Mouse (Mus musculus): Measurements from ENCODE around the gene Zfp704. TPM values are rescaled to one million over a fixed set of nuclear protein-coding genes. Genes with fewer than 3 reads are reported as not detected.

Gene Zfp704
- polyA plus RNA-seq (2014; fragmentation: Illumina TruSeq; extraction: RNeasy Lipid Tissue Mini Kit (QIAGEN cat#74804); ENCODE audit: low replicate concordance), result 4.0 TPM

DNA sequence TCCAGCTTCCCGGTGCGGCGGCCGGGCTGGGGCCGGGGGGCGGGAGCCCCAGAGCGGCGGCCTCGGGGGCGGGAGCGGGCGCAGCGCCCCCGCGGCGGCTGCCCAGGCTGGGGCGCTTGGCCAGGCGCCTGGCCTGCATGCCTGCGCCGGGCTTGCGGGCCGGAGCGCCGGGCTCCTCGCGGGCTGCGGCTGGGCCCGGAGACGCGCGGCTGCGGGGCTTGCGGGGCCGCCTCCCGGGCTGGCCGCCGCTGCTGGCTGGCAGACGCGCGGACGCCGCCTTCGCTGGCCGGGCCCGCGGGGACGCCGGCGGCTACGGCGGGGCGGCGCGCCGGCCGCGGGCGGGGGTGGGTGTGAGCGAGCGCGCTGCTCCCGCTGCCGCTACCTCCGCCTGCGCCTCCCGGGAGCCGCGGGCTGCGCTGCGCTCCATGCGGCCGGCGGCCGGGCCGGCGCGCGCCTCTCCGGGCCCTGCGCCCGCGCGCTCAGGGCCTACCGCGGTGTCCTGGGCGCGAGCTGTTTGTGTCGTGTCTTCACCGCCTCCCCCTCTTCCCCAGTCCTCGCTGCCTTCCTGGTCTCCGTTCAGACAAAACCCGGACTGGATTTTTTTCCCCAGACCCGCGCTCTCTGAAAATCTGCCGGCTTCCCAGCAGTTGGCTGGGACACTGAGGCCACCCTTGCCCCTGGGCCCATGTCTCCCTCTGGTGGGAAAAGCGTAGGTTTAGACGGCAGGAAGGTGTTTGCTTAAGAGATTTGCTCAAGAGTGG is at the start of gene Zfp704:
Zfp704 (minus strand) TSS at position 505 of the 761 bp plus-strand sequence.

